Mouse (Mus musculus) embryonic facial prominence, embryonic 11.5 days (tissue): Measurements from ENCODE around the gene 5730596B20Rik. TPM values are rescaled to one million over a fixed set of nuclear protein-coding genes. Genes with fewer than 3 reads are reported as not detected.

Source experiments
- ATAC-seq: fragments of 200-750 bp; cut with Nextera tagmentation; replicated peaks from 2 replicates; pipeline ENCODE4 v1.8.0; 2017; ENCODE audit warnings: low read depth; ENCODE audit not compliant: insufficient number of reproducible peaks, low FRiP score, low TSS enrichment
- DNase-seq: peaks from one replicate; pipeline ENCODE4 v3.0.0-alpha.2; 2015; ENCODE audit warnings: low spot score
- H3K27ac ChIP-seq: fragments of 300-500 bp; sonication (generic); replicated peaks from 2 replicates; pipeline ENCODE4 v1.5.1; 2014; ENCODE audit warnings: mild to moderate bottlenecking, low read depth, low read length, control low read depth
- H3K27me3 ChIP-seq: fragments of 300-500 bp; sonication (generic); 2 replicates; pipeline ENCODE4 v1.6.1; 2014; ENCODE audit warnings: mild to moderate bottlenecking, low read length, moderate library complexity, mixed read lengths; ENCODE audit not compliant: control insufficient read depth, insufficient read depth
- H3K36me3 ChIP-seq: fragments of 300-500 bp; sonication (generic); replicated peaks from 2 replicates; pipeline ENCODE4 v1.6.1; 2014; ENCODE audit warnings: low read depth, mild to moderate bottlenecking, low read length, moderate library complexity, mixed read lengths; ENCODE audit not compliant: control insufficient read depth, insufficient read depth
- H3K4me1 ChIP-seq: fragments of 300-500 bp; sonication (generic); 2 replicates; pipeline ENCODE4 v1.6.1; 2014; ENCODE audit warnings: low read length, mixed read lengths; ENCODE audit not compliant: control insufficient read depth, insufficient read depth
- H3K4me2 ChIP-seq: fragments of 300-500 bp; sonication (generic); 2 replicates; pipeline ENCODE4 v1.6.1; 2014; ENCODE audit warnings: low read depth, mild to moderate bottlenecking, control low read depth, low read length, moderate library complexity
- H3K4me3 ChIP-seq: fragments of 300-500 bp; sonication (generic); 2 replicates; pipeline ENCODE4 v1.5.1; 2014; ENCODE audit warnings: low read depth, low read length, control low read depth
- H3K9ac ChIP-seq: fragments of 300-500 bp; sonication (generic); replicated peaks from 2 replicates; pipeline ENCODE4 v1.6.1; 2014; ENCODE audit warnings: mild to moderate bottlenecking, control low read depth, low read length
- H3K9me3 ChIP-seq: fragments of 300-500 bp; sonication (generic); replicated peaks from 2 replicates; pipeline ENCODE4 v1.6.1; 2016; ENCODE audit warnings: mild to moderate bottlenecking, low read length, inconsistent platforms, mixed read lengths; ENCODE audit not compliant: control insufficient read depth
- WGBS: fragments of 180-500 bp; shearing (Covaris S2); extraction: QIAGEN DNeasy Blood & Tissue Kit; methylation state at CpG from one replicate; pipeline ENCODE4 v1.1.7; 2014; 5-methylcytosine and 5-hydroxymethylcytosine counted together
- polyA plus RNA-seq: library from polyadenylated mRNA; unstranded; fragments of >200 nt; fragmentation: Nextera tagmentation; extraction: Ambion mirVana; gene quantifications from 2 replicates; pipeline ENCODE4 v1.2.1, GENCODE M21; 2014

The 5730596B20Rik gene
- polyA plus RNA-seq: 0.13 and 0.22 TPM in 2 replicates

DNA sequence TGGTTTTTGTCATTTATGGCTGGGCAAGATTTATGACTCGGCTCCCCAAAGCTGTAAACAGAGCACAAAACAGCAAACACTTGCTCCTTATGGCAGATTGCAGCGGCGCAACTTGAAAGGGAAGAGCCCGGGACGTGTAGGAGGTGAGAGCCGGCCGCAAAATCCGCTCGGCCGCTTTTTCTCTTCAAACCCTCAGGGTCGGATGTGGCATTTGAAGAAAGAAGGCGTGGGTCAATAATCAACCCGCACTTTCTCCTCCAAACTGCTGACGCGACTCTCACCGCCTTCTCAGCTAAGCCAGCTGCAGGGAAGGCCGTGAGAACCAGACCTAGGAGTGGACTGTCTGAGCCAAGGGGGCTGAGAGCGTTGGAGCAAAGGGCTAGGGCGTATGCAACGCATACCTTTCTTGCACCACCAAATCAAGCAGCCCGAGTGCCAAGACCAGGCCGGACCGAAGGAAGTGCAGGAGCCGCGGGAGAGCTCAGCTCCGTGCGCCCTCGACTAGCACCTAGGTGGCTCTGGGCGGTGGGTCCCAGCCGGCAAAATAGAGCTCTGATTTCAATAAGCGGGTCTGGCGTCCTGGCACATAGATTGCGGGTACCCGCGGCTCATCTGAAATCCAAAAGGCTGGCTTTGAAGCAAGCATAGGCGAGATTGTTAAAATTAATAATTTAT, at the start of gene 5730596B20Rik:
Gene 5730596B20Rik (plus strand): TSS at position 438 of the 675 bp plus-strand sequence.
- H3K9ac ChIP-seq: 0 out of 2 replicates have a peak within 1 kb of the TSS, but pooled peaks have one; percentile 28
- H3K4me3 ChIP-seq: peak within 1 kb of the TSS; percentile 15
- H3K27me3 ChIP-seq: peaks cover 86% of the 10 kb centered on the region
- H3K4me1 ChIP-seq: peaks cover 4% of the 10 kb centered on the region
- no peak for ATAC-seq
- peak within 1 kb of the TSS; percentile 10 for H3K4me2 ChIP-seq
- no peaks in the 10 kb centered on the region for H3K9me3 ChIP-seq
- WGBS: under 1% methylated on average over 36 of the region's 36 CpGs
- H3K27ac ChIP-seq: peak within 1 kb of the TSS; percentile 13; the same call in 1 of the 2 replicates
- no peak for DNase-seq
- H3K36me3 ChIP-seq: no peaks in the 10 kb centered on the region

GRCm38 (mm10) chr6:52137841-52138535, 39.3 kb upstream of the 5730596B20Rik start:
- H3K36me3 ChIP-seq: no peaks in the 10 kb centered on the region
- H3K27ac ChIP-seq: no peak overlapping the region
- peak; percentile 63 for DNase-seq
- no peaks in the 10 kb centered on the region for H3K9me3 ChIP-seq
- H3K4me2 ChIP-seq: no peak overlapping the region
- WGBS: 62% methylated on average over 9 of the region's 9 CpGs
- H3K4me1 ChIP-seq: no peaks in the 10 kb centered on the region
- H3K27me3 ChIP-seq: no peaks in the 10 kb centered on the region
- H3K9ac ChIP-seq: no peak overlapping the region
- no peak for ATAC-seq
- H3K4me3 ChIP-seq: no peak overlapping the region

GRCm38 (mm10) chr6:52138576-52138975, 38.7 kb upstream of the 5730596B20Rik start:
- Histone ChIP-seq H3K4me2 (no peak overlapping the region), H3K27ac (no peak overlapping the region), H3K9me3 (no peaks in the 10 kb centered on the region), H3K4me3 (no peak overlapping the region), H3K4me1 (no peaks in the 10 kb centered on the region), H3K27me3 (no peaks in the 10 kb centered on the region), H3K9ac (no peak overlapping the region), H3K36me3 (no peaks in the 10 kb centered on the region)
- 62% methylated on average over 10 of the region's 10 CpGs for WGBS
- DNase-seq (no peak), ATAC-seq (no peak)

- no peaks in the 10 kb centered on the region for H3K27me3 ChIP-seq
- no peak overlapping the region for H3K27ac ChIP-seq
- H3K36me3 ChIP-seq: no peaks in the 10 kb centered on the region
- no peak for ATAC-seq
- H3K4me1 ChIP-seq: no peaks in the 10 kb centered on the region
- no peak for DNase-seq
- H3K9ac ChIP-seq: no peak overlapping the region
- no peak overlapping the region for H3K4me3 ChIP-seq
- H3K9me3 ChIP-seq: no peaks in the 10 kb centered on the region
- 84% methylated on average over 5 of the region's 5 CpGs for WGBS
- H3K4me2 ChIP-seq: no peak overlapping the region
These were observed 38.2 kb upstream of the 5730596B20Rik start for GRCm38 (mm10) chr6:52139115-52139514.

DNA sequence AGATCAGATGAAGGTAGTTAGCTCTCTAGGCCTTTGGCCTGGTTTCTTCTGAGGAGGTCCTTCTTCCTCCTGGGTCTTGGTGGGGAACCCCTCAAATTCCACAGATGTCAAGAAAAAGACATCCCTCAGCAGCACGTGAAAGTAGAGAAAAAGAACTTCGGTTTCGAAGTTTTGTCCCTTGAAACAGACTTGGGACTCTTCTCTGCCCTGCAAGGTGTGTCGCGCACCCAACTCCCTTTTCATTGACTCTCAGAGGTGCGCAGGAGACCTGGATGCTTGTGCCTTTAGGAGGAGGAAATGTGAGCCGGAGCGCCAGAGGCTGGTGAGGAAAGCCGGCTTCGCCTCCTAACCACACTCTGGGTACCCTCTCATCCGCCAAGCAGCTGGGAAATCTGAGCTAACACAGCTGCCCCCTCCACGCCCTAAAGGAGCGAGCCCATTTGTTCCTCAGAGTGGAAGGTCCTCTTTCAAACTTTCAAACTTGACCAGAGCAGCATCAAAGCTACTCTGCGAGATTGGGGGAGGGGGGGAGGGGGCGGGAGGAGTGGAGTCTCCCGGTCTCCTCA, 26.8 kb upstream of the 5730596B20Rik start:
- H3K4me3 ChIP-seq: no peak overlapping the region
- no peak overlapping the region for H3K27ac ChIP-seq
- peaks cover 51% of the 10 kb centered on the region for H3K27me3 ChIP-seq
- no peaks in the 10 kb centered on the region for H3K36me3 ChIP-seq
- H3K9ac ChIP-seq: no peak overlapping the region
- DNase-seq (peak; percentile 56), ATAC-seq (no peak)
- WGBS: 4% methylated on average over 16 of the region's 16 CpGs
- H3K4me1 ChIP-seq: 0 out of 2 replicates have a peak, but pooled peaks cover 3% of the 10 kb centered on the region
- H3K4me2 ChIP-seq: no peak overlapping the region
- H3K9me3 ChIP-seq: no peaks in the 10 kb centered on the region

DNA sequence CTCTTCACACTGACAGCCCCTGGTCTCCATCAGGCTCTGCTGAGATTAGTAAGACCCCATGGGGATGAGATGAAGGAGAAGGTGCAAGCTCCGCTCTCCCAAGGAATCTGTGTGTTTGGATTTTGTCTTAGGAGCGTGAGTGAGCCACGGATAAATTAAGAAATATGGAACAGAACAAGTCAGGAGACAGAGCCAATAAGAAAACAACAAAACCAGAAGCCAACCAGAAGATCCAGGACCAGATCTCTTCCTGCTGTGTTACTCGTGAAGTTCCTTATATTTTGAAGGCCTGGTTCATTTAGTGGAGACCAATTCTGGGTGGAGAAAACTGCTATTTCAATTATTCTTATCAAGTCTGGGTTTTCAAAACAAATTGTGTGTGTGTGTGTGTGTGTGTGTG, 25.7 kb upstream of the 5730596B20Rik start:
- Histone ChIP-seq H3K36me3 (no peaks in the 10 kb centered on the region), H3K27me3 (peaks cover 60% of the 10 kb centered on the region), H3K4me1 (0 out of 2 replicates have a peak, but pooled peaks cover 3% of the 10 kb centered on the region), H3K27ac (no peak overlapping the region), H3K9ac (no peak overlapping the region), H3K4me2 (no peak overlapping the region), H3K9me3 (no peaks in the 10 kb centered on the region), H3K4me3 (no peak overlapping the region)
- ATAC-seq: no peak
- no peak for DNase-seq
- 4% methylated on average over 4 of the region's 4 CpGs for WGBS

GRCm38 (mm10) chr6:52152226-52153193, 24.8 kb upstream of the 5730596B20Rik start:
- no peak overlapping the region for H3K4me3 ChIP-seq
- no peaks in the 10 kb centered on the region for H3K9me3 ChIP-seq
- no peak overlapping the region for H3K27ac ChIP-seq
- no peak for ATAC-seq
- H3K4me2 ChIP-seq: no peak overlapping the region
- WGBS: 2% methylated on average over 16 of the region's 16 CpGs
- DNase-seq: no peak
- H3K36me3 ChIP-seq: no peaks in the 10 kb centered on the region
- H3K4me1 ChIP-seq: 0 out of 2 replicates have a peak, but pooled peaks cover 3% of the 10 kb centered on the region
- H3K9ac ChIP-seq: no peak overlapping the region
- peaks cover 69% of the 10 kb centered on the region for H3K27me3 ChIP-seq
